In the genomic region with DNA sequence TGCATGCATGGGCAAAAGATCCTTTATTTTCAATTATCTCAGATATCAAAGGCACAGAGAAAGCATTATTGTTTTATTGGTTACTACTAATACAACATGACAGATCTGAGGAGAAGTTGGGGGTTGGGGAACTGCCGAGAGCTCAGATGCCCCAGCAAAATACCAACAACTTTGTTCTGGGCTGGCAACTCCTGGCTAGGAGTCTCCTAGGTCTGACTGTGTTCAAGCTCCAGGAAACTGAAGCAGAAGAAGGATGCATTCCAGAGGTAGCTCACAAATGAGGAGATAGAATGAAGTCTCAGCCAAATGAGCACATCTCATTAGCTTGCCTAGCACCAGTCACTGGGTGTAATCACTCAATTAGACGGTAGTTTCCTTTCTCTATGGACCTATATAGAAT, we compare ENCODE assay signal across 17 mouse cellular contexts.
DNase-seq lines count a peak whose midpoint lies in the region.
"Had no signal": no experiment of that assay in that cellular context is flagged by ENCODE, and none has a peak within 500 bp of the region (broad histone marks: within the 10 kb centered on the region; RNA-seq: fewer than 3 reads in every experiment).

No protein-coding gene starts in this region.

- DNase-seq in Muller cell, postnatal 12 days (ENCODE audit: inconsistent ontology term), result peak; percentile 81
- peak; percentile 65 for DNase-seq in retina, embryonic 14.5 days (ENCODE audit: low spot score)
- DNase-seq in retina, postnatal 1 day, result peak; percentile 63
- no peak for DNase-seq in adrenal gland, postnatal 10 days
- no peak for DNase-seq in urinary bladder, postnatal 4 days (ENCODE audit: low spot score in 2 of 2)
- no peak for DNase-seq in adrenal gland, adult 8-10 months
- DNase-seq: adrenal gland, adult 2 months; adrenal gland, postnatal 14 days; adrenal gland, postnatal 25 days; adrenal gland, postnatal 36 days; B cell, adult 2 months; cerebellum, adult 11 months; cerebellum, adult 11-12 months; cerebellum, adult 18-20 months; cerebellum, adult 2 months; cerebellum, adult 8-10 months; cerebellum, adult 9-10 months had no signal

Comparison
In these comparisons a context has a peak if more than half of its experiments do, and no peak if none do; other contexts are left out.
1. DNase-seq: peak in Muller cell, postnatal 12 days (single experiment), retina, embryonic 14.5 days (single experiment) and retina, postnatal 1 day (single experiment); none in adrenal gland, postnatal 10 days (single experiment), urinary bladder, postnatal 4 days (0 of 2) and adrenal gland, adult 8-10 months (single experiment).